Mouse (Mus musculus) kidney, postnatal 0 days (tissue): ENCODE measurements around the gene Spata3. TPM values are rescaled to one million over a fixed set of nuclear protein-coding genes. Genes with fewer than 3 reads are reported as not detected.

Experiments used
- ATAC-seq: fragments of 200-750 bp; cut with Nextera tagmentation; replicated peaks from 2 replicates; pipeline ENCODE4 v1.8.0; 2017; ENCODE audit warnings: low read depth, moderate number of reproducible peaks, moderate TSS enrichment, moderate library complexity; ENCODE audit not compliant: low FRiP score
- DNase-seq: peaks from one replicate; pipeline ENCODE4 v3.0.0-alpha.2; 2016; ENCODE audit warnings: low spot score
- H3K27ac ChIP-seq: fragments of 300-500 bp; sonication (generic); 2 replicates; pipeline ENCODE4 v1.5.1; 2014; ENCODE audit warnings: mild to moderate bottlenecking
- H3K27me3 ChIP-seq: fragments of 300-500 bp; sonication (generic); 2 replicates; pipeline ENCODE4 v1.6.1; 2014; ENCODE audit warnings: low read length, mixed read lengths; ENCODE audit not compliant: insufficient read depth
- H3K36me3 ChIP-seq: fragments of 300-500 bp; sonication (generic); 2 replicates; pipeline ENCODE4 v1.6.1; 2014; ENCODE audit warnings: low read length, mixed read lengths; ENCODE audit not compliant: insufficient read depth
- H3K4me1 ChIP-seq: fragments of 300-500 bp; sonication (generic); replicated peaks from 2 replicates; pipeline ENCODE4 v1.6.1; 2014; ENCODE audit warnings: antibody characterized with exemption, low read length, mixed read lengths; ENCODE audit not compliant: insufficient read depth
- H3K4me2 ChIP-seq: fragments of 300-500 bp; sonication (generic); 2 replicates; pipeline ENCODE4 v1.6.1; 2014; ENCODE audit warnings: mild to moderate bottlenecking, low read length, moderate library complexity, mixed read lengths
- H3K4me3 ChIP-seq: fragments of 300-500 bp; sonication (generic); replicated peaks from 2 replicates; pipeline ENCODE4 v1.5.1; 2014; ENCODE audit warnings: low read depth, low read length
- H3K9ac ChIP-seq: fragments of 300-500 bp; sonication (generic); 2 replicates; pipeline ENCODE4 v1.6.1; 2014; ENCODE audit warnings: low read depth, low read length
- H3K9me3 ChIP-seq: fragments of 300-500 bp; sonication (generic); replicated peaks from 2 replicates; pipeline ENCODE4 v1.6.1; 2016; ENCODE audit warnings: low read length, inconsistent platforms, mixed read lengths
- CTCF ChIP-seq: IDR thresholded peaks from 2 replicates; pipeline ENCODE4 v1.5.1; 2016; ENCODE audit warnings: antibody characterized with exemption, low read depth, mild to moderate bottlenecking, moderate library complexity
- WGBS: fragments of 180-500 bp; shearing (Covaris S2); extraction: QIAGEN DNeasy Blood & Tissue Kit; methylation state at CpG from one replicate; pipeline ENCODE4 v1.1.7; 2014; 5-methylcytosine and 5-hydroxymethylcytosine counted together
- polyA plus RNA-seq: library from polyadenylated mRNA; unstranded; fragments of >200 nt; fragmentation: Nextera tagmentation; extraction: Ambion mirVana; gene quantifications from 2 replicates; pipeline ENCODE4 v1.2.1, GENCODE M21; 2015

Gene Spata3
- polyA plus RNA-seq = 0.21 TPM in 1 of 2 replicates, not detected in the other

- Histone ChIP-seq H3K4me3 (no peak within 1 kb of the TSS), H3K27me3 (peaks cover 13% of the 10 kb centered on the region; the same call in 1 of the 2 replicates), H3K9ac (no peak within 1 kb of the TSS), H3K27ac (no peak within 1 kb of the TSS), H3K4me2 (no peak within 1 kb of the TSS), H3K9me3 (no peaks in the 10 kb centered on the region), H3K4me1 (no peaks in the 10 kb centered on the region), H3K36me3 (no peaks in the 10 kb centered on the region)
- DNase-seq = no peak
- WGBS = 89% methylated on average over 8 of the region's 8 CpGs
- no peak for ATAC-seq
- no peak for TF ChIP-seq CTCF
Measured at GRCm38 (mm10) chr1:86016516-86016915, at the start of gene Spata3. TSS of gene Spata3 (plus strand) at chr1:86016816.

- H3K4me1 ChIP-seq = no peaks in the 10 kb centered on the region
- DNase-seq (no peak), ATAC-seq (no peak)
- no peak overlapping the region for H3K27ac ChIP-seq
- H3K27me3 ChIP-seq = no peaks in the 10 kb centered on the region
- H3K4me2 ChIP-seq = no peak overlapping the region
- TF ChIP-seq CTCF = no peak
- no peak overlapping the region for H3K4me3 ChIP-seq
- H3K9me3 ChIP-seq = no peaks in the 10 kb centered on the region
- H3K9ac ChIP-seq = no peak overlapping the region
- WGBS = 78% methylated on average over 1 of the region's 1 CpGs
- H3K36me3 ChIP-seq = no peaks in the 10 kb centered on the region
Measured at GRCm38 (mm10) chr1:85969081-85969480, 47.5 kb upstream of the Spata3 start.

- H3K27ac ChIP-seq = no peak overlapping the region
- H3K36me3 ChIP-seq = no peaks in the 10 kb centered on the region
- no peak overlapping the region for H3K9ac ChIP-seq
- H3K4me3 ChIP-seq = no peak overlapping the region
- no peak overlapping the region for H3K4me2 ChIP-seq
- ATAC-seq (no peak), DNase-seq (no peak)
- no peaks in the 10 kb centered on the region for H3K4me1 ChIP-seq
- no peaks in the 10 kb centered on the region for H3K27me3 ChIP-seq
- TF ChIP-seq CTCF = no peak
- 88% methylated on average over 1 of the region's 1 CpGs for WGBS
- H3K9me3 ChIP-seq = no peaks in the 10 kb centered on the region
Measured at GRCm38 (mm10) chr1:85969519-85969918, 47.1 kb upstream of the Spata3 start.

- Histone ChIP-seq H3K9me3 (no peaks in the 10 kb centered on the region), H3K4me2 (no peak overlapping the region), H3K27ac (no peak overlapping the region), H3K27me3 (no peaks in the 10 kb centered on the region), H3K4me3 (no peak overlapping the region), H3K36me3 (no peaks in the 10 kb centered on the region), H3K9ac (no peak overlapping the region), H3K4me1 (no peaks in the 10 kb centered on the region)
- no peak for DNase-seq
- WGBS = 88% methylated on average over 3 of the region's 3 CpGs
- ATAC-seq = no peak
- no peak for TF ChIP-seq CTCF
Measured at GRCm38 (mm10) chr1:85971070-85971469, 45.5 kb upstream of the Spata3 start.

GRCm38 (mm10) chr1:85972341-85972740 lies 44.3 kb upstream of the Spata3 start:
- H3K4me3 ChIP-seq = no peak overlapping the region
- H3K4me2 ChIP-seq = no peak overlapping the region
- no peaks in the 10 kb centered on the region for H3K9me3 ChIP-seq
- ATAC-seq (no peak), DNase-seq (no peak)
- H3K36me3 ChIP-seq = no peaks in the 10 kb centered on the region
- 51% methylated on average over 3 of the region's 3 CpGs for WGBS
- H3K27me3 ChIP-seq = no peaks in the 10 kb centered on the region
- no peak overlapping the region for H3K9ac ChIP-seq
- no peak overlapping the region for H3K27ac ChIP-seq
- H3K4me1 ChIP-seq = no peaks in the 10 kb centered on the region
- no peak for TF ChIP-seq CTCF

GRCm38 (mm10) chr1:85973468-85973877 lies 43.1 kb upstream of the Spata3 start:
- Histone ChIP-seq H3K4me1 (no peaks in the 10 kb centered on the region), H3K9ac (no peak overlapping the region), H3K27ac (no peak overlapping the region), H3K4me3 (no peak overlapping the region), H3K9me3 (no peaks in the 10 kb centered on the region), H3K4me2 (no peak overlapping the region), H3K36me3 (no peaks in the 10 kb centered on the region), H3K27me3 (no peaks in the 10 kb centered on the region)
- 80% methylated on average over 2 of the region's 2 CpGs for WGBS
- no peak for DNase-seq
- no peak for ATAC-seq
- TF ChIP-seq CTCF = no peak

- Histone ChIP-seq H3K36me3 (no peaks in the 10 kb centered on the region), H3K4me3 (no peak overlapping the region), H3K27ac (no peak overlapping the region), H3K4me1 (no peaks in the 10 kb centered on the region), H3K9ac (no peak overlapping the region), H3K9me3 (no peaks in the 10 kb centered on the region), H3K27me3 (no peaks in the 10 kb centered on the region), H3K4me2 (no peak overlapping the region)
- no peak for DNase-seq
- no peak for TF ChIP-seq CTCF
- no peak for ATAC-seq
- WGBS = 75% methylated on average over 3 of the region's 3 CpGs
Measured at GRCm38 (mm10) chr1:85977709-85978108, 38.9 kb upstream of the Spata3 start.
